Mouse (Mus musculus): ENCODE measurements around the gene Tmc7. TPM values are rescaled to one million over a fixed set of nuclear protein-coding genes. Genes with fewer than 3 reads are reported as not detected.

Gene Tmc7
- polyA plus RNA-seq, 1 experiment: not detected

GRCm38 (mm10) chr7:118569121-118569543 is 15.4 kb downstream of the Tmc7 start:
- Histone ChIP-seq H3K36me3 (replicated peaks; ENCODE audit: low read length) (no peaks in the 10 kb centered on the region), H3K4me1 (no peaks in the 10 kb centered on the region), H3K4me3 (replicated peaks) (no peak overlapping the region), H3K9me3 (peaks cover 8% of the 10 kb centered on the region), H3K27me3 (replicated peaks) (peaks cover 14% of the 10 kb centered on the region)
- no peak for TF ChIP-seq FLI1 (IDR thresholded peaks at IDR 0.05; ENCODE audit: low read length)
- no peak for TF ChIP-seq GATA1 (IDR thresholded peaks at IDR 0.05; ENCODE audit: borderline replicate concordance, low read length)

GRCm38 (mm10) chr7:118554290-118554689 is 30.2 kb downstream of the Tmc7 start:
- H3K9me3 ChIP-seq: peaks cover 5% of the 10 kb centered on the region; the same call in 1 of the 2 replicates
- peaks cover 7% of the 10 kb centered on the region for H3K4me1 ChIP-seq
- no peak for TF ChIP-seq GATA1 (IDR thresholded peaks at IDR 0.05; ENCODE audit: borderline replicate concordance, low read length)
- no peak for TF ChIP-seq FLI1 (IDR thresholded peaks at IDR 0.05; ENCODE audit: low read length)
- H3K4me3 ChIP-seq (replicated peaks): no peak overlapping the region
- no peaks in the 10 kb centered on the region for H3K36me3 ChIP-seq (replicated peaks; ENCODE audit: low read length)
- H3K27me3 ChIP-seq (replicated peaks): peaks cover 7% of the 10 kb centered on the region

- no peak for TF ChIP-seq FLI1 (IDR thresholded peaks at IDR 0.05; ENCODE audit: low read length)
- TF ChIP-seq GATA1 (IDR thresholded peaks at IDR 0.05; ENCODE audit: borderline replicate concordance, low read length): no peak
- peaks cover 4% of the 10 kb centered on the region for H3K4me1 ChIP-seq
- peaks cover 8% of the 10 kb centered on the region for H3K9me3 ChIP-seq
- peaks cover 7% of the 10 kb centered on the region for H3K27me3 ChIP-seq (replicated peaks)
- H3K4me3 ChIP-seq (replicated peaks): no peak overlapping the region
- H3K36me3 ChIP-seq (replicated peaks; ENCODE audit: low read length): no peaks in the 10 kb centered on the region
These were observed 30.7 kb downstream of the Tmc7 start for GRCm38 (mm10) chr7:118553881-118554280.

GRCm38 (mm10) chr7:118547451-118547850 is 37.1 kb downstream of the Tmc7 start:
- Histone ChIP-seq H3K4me1 (no peaks in the 10 kb centered on the region), H3K36me3 (replicated peaks; ENCODE audit: low read length) (no peaks in the 10 kb centered on the region), H3K9me3 (peaks cover 3% of the 10 kb centered on the region), H3K27me3 (replicated peaks) (peaks cover 16% of the 10 kb centered on the region), H3K4me3 (replicated peaks) (no peak overlapping the region)
- no peak for TF ChIP-seq GATA1 (IDR thresholded peaks at IDR 0.05; ENCODE audit: borderline replicate concordance, low read length)
- TF ChIP-seq FLI1 (IDR thresholded peaks at IDR 0.05; ENCODE audit: low read length): no peak

GRCm38 (mm10) chr7:118544128-118544527 is 40.4 kb downstream of the Tmc7 start:
- Histone ChIP-seq H3K9me3 (peaks cover 1% of the 10 kb centered on the region), H3K4me1 (no peaks in the 10 kb centered on the region), H3K36me3 (replicated peaks; ENCODE audit: low read length) (no peaks in the 10 kb centered on the region), H3K27me3 (replicated peaks) (peaks cover 23% of the 10 kb centered on the region), H3K4me3 (replicated peaks) (no peak overlapping the region)
- TF ChIP-seq GATA1 (IDR thresholded peaks at IDR 0.05; ENCODE audit: borderline replicate concordance, low read length) (no peak), FLI1 (IDR thresholded peaks at IDR 0.05; ENCODE audit: low read length) (no peak)

- Histone ChIP-seq H3K27me3 (replicated peaks) (peaks cover 2% of the 10 kb centered on the region), H3K9me3 (no peaks in the 10 kb centered on the region), H3K4me3 (replicated peaks) (no peak overlapping the region)
These were observed 49.5 kb downstream of the Tmc7 start for GRCm38 (mm10) chr7:118535076-118535475.

GRCm38 (mm10) chr7:118534326-118534725 is 50.2 kb downstream of the Tmc7 start:
- Histone ChIP-seq H3K36me3 (replicated peaks; ENCODE audit: low read length) (peaks cover 3% of the 10 kb centered on the region), H3K4me3 (replicated peaks) (peak overlapping the region; percentile 55), H3K4me1 (peaks cover 28% of the 10 kb centered on the region), H3K27me3 (replicated peaks) (peaks cover 2% of the 10 kb centered on the region), H3K9me3 (no peaks in the 10 kb centered on the region)
- no peak for TF ChIP-seq GATA1 (IDR thresholded peaks at IDR 0.05; ENCODE audit: borderline replicate concordance, low read length)
- no peak for TF ChIP-seq FLI1 (IDR thresholded peaks at IDR 0.05; ENCODE audit: low read length)

More at GRCm38 (mm10) chr7:118535076-118535475, 49.5 kb downstream of the Tmc7 start:
- Histone ChIP-seq H3K4me1 (peaks cover 28% of the 10 kb centered on the region), H3K36me3 (replicated peaks; ENCODE audit: low read length) (no peaks in the 10 kb centered on the region)
- no peak for TF ChIP-seq GATA1 (IDR thresholded peaks at IDR 0.05; ENCODE audit: borderline replicate concordance, low read length)
- no peak for TF ChIP-seq FLI1 (IDR thresholded peaks at IDR 0.05; ENCODE audit: low read length)

- peaks cover 6% of the 10 kb centered on the region for H3K36me3 ChIP-seq (replicated peaks; ENCODE audit: low read length)
- H3K4me1 ChIP-seq: peaks cover 28% of the 10 kb centered on the region
- H3K9me3 ChIP-seq: no peaks in the 10 kb centered on the region
- no peaks in the 10 kb centered on the region for H3K27me3 ChIP-seq (replicated peaks)
- TF ChIP-seq GATA1 (IDR thresholded peaks at IDR 0.05; ENCODE audit: borderline replicate concordance, low read length): no peak
- peak within 1 kb of the TSS; percentile 97 for H3K4me3 ChIP-seq (replicated peaks)
These were observed 51.4 kb downstream of the Tmc7 start, which contains the start of gene Coq7 for GRCm38 (mm10) chr7:118533178-118533578. Gene Coq7, minus strand, starts transcription at chr7:118533356.

GRCm38 (mm10) chr7:118532519-118533177 is 51.9 kb downstream of the Tmc7 start:
- H3K4me1 ChIP-seq: peaks cover 28% of the 10 kb centered on the region
- H3K36me3 ChIP-seq (replicated peaks; ENCODE audit: low read length): peaks cover 8% of the 10 kb centered on the region

GRCm38 (mm10) chr7:118526967-118527366 is 57.6 kb downstream of the Tmc7 start:
- H3K27me3 ChIP-seq (replicated peaks): no peaks in the 10 kb centered on the region
- peaks cover 15% of the 10 kb centered on the region for H3K4me1 ChIP-seq
- H3K9me3 ChIP-seq: no peaks in the 10 kb centered on the region
- H3K36me3 ChIP-seq (replicated peaks; ENCODE audit: low read length): peaks cover 35% of the 10 kb centered on the region
- TF ChIP-seq GATA1 (IDR thresholded peaks at IDR 0.05; ENCODE audit: borderline replicate concordance, low read length) (no peak), FLI1 (IDR thresholded peaks at IDR 0.05; ENCODE audit: low read length) (no peak)
- H3K4me3 ChIP-seq (replicated peaks): no peak overlapping the region

More at GRCm38 (mm10) chr7:118532519-118533177, 51.9 kb downstream of the Tmc7 start:
- peak overlapping the region; percentile 97 for H3K4me3 ChIP-seq (replicated peaks)
- H3K9me3 ChIP-seq: no peaks in the 10 kb centered on the region
- H3K27me3 ChIP-seq (replicated peaks): no peaks in the 10 kb centered on the region
- no peak for TF ChIP-seq FLI1 (IDR thresholded peaks at IDR 0.05; ENCODE audit: low read length)
- no peak for TF ChIP-seq GATA1 (IDR thresholded peaks at IDR 0.05; ENCODE audit: borderline replicate concordance, low read length)

All from megakaryocyte, embryonic 14.5 days (primary cell).